Mouse (Mus musculus) adipose tissue, adult 10 weeks (tissue): ENCODE results near the gene Sytl4. TPM values are rescaled to one million over a fixed set of nuclear protein-coding genes. Genes with fewer than 3 reads are reported as not detected.

Experiments
- polyA plus RNA-seq: library from polyadenylated mRNA; stranded (reverse); fragments of 350-450 nt; fragmentation: Illumina TruSeq; extraction: RNeasy Lipid Tissue Mini Kit (QIAGEN cat#74804); gene quantifications from one replicate; pipeline ENCODE4 v1.2.3, GENCODE M21; 2014; ENCODE audit warnings: low read depth, low replicate concordance

The Sytl4 gene
- 130 TPM for polyA plus RNA-seq

DNA sequence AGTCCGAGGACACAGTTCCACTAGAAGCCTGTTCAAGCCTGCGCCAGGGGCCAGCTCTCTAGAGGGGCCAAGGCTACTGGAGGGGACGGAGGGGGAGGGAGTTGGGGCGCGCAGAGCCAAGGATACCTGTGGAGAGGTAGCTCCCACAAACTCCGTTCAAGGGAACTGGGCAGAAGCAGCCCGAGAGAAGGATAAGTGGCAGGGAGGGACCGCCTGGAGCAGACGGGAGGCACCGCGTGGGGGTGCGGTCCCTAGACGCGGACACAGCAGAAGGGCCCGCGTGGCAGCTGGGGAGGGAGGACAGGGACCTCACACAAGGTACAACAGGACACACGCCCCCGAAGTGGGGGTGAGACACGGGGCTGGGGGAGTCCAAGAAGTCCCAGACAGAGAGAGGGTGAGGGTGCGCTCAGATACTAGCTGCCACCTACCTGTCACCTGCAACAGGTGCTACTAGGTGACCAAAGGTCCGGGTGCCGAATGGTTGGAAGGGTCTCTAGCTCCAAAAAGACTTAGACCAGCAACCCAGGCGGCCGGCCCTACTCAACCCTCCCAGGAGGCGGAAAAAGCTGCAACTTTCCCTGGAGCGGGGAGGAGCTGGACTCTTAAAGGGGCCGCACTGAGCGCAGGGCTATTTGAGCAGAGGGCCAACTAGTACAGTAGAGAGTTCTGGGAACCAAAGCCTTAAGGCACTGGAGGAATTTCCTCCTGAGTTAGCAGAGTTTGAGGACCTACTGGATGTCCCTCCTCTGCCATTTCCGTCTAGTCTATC is at the start of gene Sytl4:
Gene Sytl4 (minus strand): TSS at position 582 of the 772 bp plus-strand sequence.

DNA sequence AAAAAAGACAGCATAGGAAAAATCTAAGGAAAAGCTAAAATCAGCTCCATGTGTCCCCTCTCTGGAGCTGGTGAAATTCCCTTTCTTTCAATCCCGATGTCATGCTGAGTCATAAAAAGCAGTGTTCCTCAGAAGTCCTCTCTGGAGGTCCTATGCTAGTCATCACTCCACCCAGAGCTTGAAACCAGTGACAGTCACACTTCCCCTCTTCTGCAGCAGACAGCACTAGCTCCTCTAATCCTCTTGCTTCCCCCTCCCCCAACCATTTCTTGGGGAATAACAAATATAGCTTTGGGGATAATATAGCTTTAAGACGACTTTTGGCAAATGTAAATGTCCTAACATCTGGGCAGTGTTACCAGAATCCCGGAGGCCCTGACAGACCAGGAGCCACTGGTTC is 73.4 kb downstream of the Sytl4 start, which contains the start of gene Srpx2:
Gene Srpx2 (plus strand): TSS at position 166 of the 400 bp plus-strand sequence.

DNA sequence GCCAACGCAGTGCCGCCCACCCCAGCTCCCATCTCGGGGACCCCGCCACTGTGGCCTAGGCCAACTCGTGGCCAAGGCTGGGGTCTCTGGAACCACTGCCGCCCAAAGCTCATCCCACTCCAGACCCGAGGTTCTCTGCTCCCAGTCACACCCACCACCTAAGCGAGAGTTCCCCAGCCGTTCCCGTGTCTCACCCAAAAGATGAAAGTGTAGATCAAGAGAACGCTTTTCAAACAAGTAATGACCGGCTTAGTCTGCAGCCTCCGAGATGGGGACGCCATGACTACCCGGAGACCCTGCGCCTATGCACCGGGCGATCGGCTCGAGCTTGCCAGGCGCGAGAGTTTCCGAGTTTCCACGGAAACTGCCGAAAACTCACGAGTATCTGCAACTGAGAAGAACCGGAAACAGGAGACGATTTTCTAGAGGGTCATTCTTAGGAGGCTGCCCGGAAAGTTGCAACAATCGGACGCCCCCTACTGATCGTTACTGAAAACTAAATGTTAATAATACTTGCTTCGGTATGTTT is 83.5 kb downstream of the Sytl4 start, which contains the start of gene Tspan6:
Gene Tspan6 (minus strand): TSS at position 416 of the 529 bp plus-strand sequence.

Other genes with a start within 250 kb of the Sytl4 start
- gene Tnmd, start 130.8 kb downstream of the Sytl4 start, polyA plus RNA-seq: 1.5 TPM
- gene Tspan6, start 83.4 kb downstream of the Sytl4 start, polyA plus RNA-seq: 32.0 TPM
- gene Srpx2, start 73.4 kb downstream of the Sytl4 start, polyA plus RNA-seq: 9.9 TPM
- gene Cstf2, start 77.4 kb upstream of the Sytl4 start, polyA plus RNA-seq: 35.9 TPM
- gene Xkrx, start 180.3 kb upstream of the Sytl4 start, polyA plus RNA-seq: 16.2 TPM
- 1.2 TPM for gene Arl13a, start 205.7 kb upstream of the Sytl4 start, polyA plus RNA-seq
- gene Nox1, start 240.1 kb upstream of the Sytl4 start, polyA plus RNA-seq: 0.36 TPM